ENCODE assay signal across 14 mouse cellular contexts in genomic region chr11:115901338-115902161, GRCm38 (mm10). TPM values are rescaled to one million over a fixed set of nuclear protein-coding genes. Genes with fewer than 3 reads are reported as not detected.
DNase-seq lines count a peak whose midpoint lies in the region; ATAC-seq and TF ChIP-seq lines count a peak whose summit lies in the region.
"Had no signal": no experiment of that assay in that cellular context is flagged by ENCODE, and none has a peak within 500 bp of the region (broad histone marks: within the 10 kb centered on the region; RNA-seq: fewer than 3 reads in every experiment).

No protein-coding gene starts in this region.

- H3ac ChIP-seq in myocyte (ENCODE audit: control insufficient read depth, insufficient read length) = no peak overlapping the region

- H3K9me3 ChIP-seq in heart, embryonic 12.5 days (replicated peaks) = no peaks in the 10 kb centered on the region
- H3K9me3 ChIP-seq in heart, embryonic 15.5 days (replicated peaks) = no peaks in the 10 kb centered on the region
- H3K9me3 ChIP-seq in hindbrain, postnatal 0 days (ENCODE audit: low read length) = no peaks in the 10 kb centered on the region
- H3K9me3 ChIP-seq: midbrain, embryonic 12.5 days had no signal

- H3K9ac ChIP-seq in heart, embryonic 12.5 days = peak overlapping the region; percentile 62
- H3K9ac ChIP-seq in heart, embryonic 15.5 days = peak overlapping the region; percentile 63
- no peak overlapping the region for H3K9ac ChIP-seq in hindbrain, postnatal 0 days (replicated peaks; ENCODE audit: low read length)
- H3K9ac ChIP-seq: midbrain, embryonic 12.5 days had no signal

- TF ChIP-seq POLR2A in bone marrow, adult 2 months (IDR thresholded peaks at IDR 0.05; ENCODE audit: borderline replicate concordance, control insufficient read depth, low read depth, low read length) = peak; percentile 34; the same call in 1 of the 2 replicates
- TF ChIP-seq POLR2A in myocyte (IDR thresholded peaks at IDR 0.05; ENCODE audit: insufficient read length, low read depth) = no peak

- DNase-seq in heart, postnatal 25 days (ENCODE audit: low spot score) = no peak
- no peak for DNase-seq in left cerebral cortex, postnatal 36 days (ENCODE audit: low spot score in 2 of 2)
- DNase-seq in urinary bladder, postnatal 36 days (ENCODE audit: low spot score in 2 of 2) = no peak
- DNase-seq in hindbrain, postnatal 0 days (ENCODE audit: low spot score) = no peak
- DNase-seq: adrenal gland, postnatal 25 days; embryo, embryonic 11 days had no signal

- H3K79me2 ChIP-seq in myocyte (ENCODE audit: control insufficient read depth, insufficient read depth) = no peaks in the 10 kb centered on the region

- H3K4me3 ChIP-seq in heart, embryonic 12.5 days = peak overlapping the region; percentile 39
- H3K4me3 ChIP-seq in bone marrow, adult 2 months (replicated peaks; ENCODE audit: control insufficient read depth, low read depth, low read length) = peak overlapping the region; percentile 70
- H3K4me3 ChIP-seq in heart, embryonic 15.5 days = peak overlapping the region; percentile 54
- H3K4me3 ChIP-seq in myocyte = peak overlapping the region; percentile 29
- H3K4me3 ChIP-seq in hindbrain, postnatal 0 days (ENCODE audit: low read length) = no peak overlapping the region
- H3K4me3 ChIP-seq: midbrain, embryonic 12.5 days had no signal

- TF ChIP-seq CTCF in bone marrow, adult 2 months (IDR thresholded peaks at IDR 0.05; ENCODE audit: control insufficient read depth, insufficient read depth, low read length) = 0 out of 2 replicates have a peak, but pooled peaks have one; percentile 13
- TF ChIP-seq CTCF in hindbrain, postnatal 0 days (IDR thresholded peaks at IDR 0.05; ENCODE audit: low read depth) = no peak

- peak overlapping the region; percentile 96 for H3K27ac ChIP-seq in heart, embryonic 12.5 days (ENCODE audit: poor library complexity, severe bottlenecking)
- peak overlapping the region; percentile 96 for H3K27ac ChIP-seq in bone marrow, adult 2 months (ENCODE audit: control insufficient read depth, insufficient read depth, low read depth, low read length, poor library complexity)
- peak overlapping the region; percentile 99 for H3K27ac ChIP-seq in heart, embryonic 15.5 days
- no peak overlapping the region for H3K27ac ChIP-seq in hindbrain, postnatal 0 days
- H3K27ac ChIP-seq: midbrain, embryonic 12.5 days had no signal

- H3K36me3 ChIP-seq in heart, embryonic 12.5 days = peaks cover 10% of the 10 kb centered on the region
- peaks cover 10% of the 10 kb centered on the region; the same call in 1 of the 2 replicates for H3K36me3 ChIP-seq in heart, embryonic 15.5 days
- no peaks in the 10 kb centered on the region for H3K36me3 ChIP-seq in myocyte (ENCODE audit: control insufficient read depth, insufficient read depth)
- H3K36me3 ChIP-seq in hindbrain, postnatal 0 days (ENCODE audit: insufficient read depth, low read length) = no peaks in the 10 kb centered on the region; the same call in 1 of the 2 replicates

- ATAC-seq in heart, embryonic 12.5 days (ENCODE audit: insufficient number of reproducible peaks, low FRiP score) = no peak; the same call in 1 of the 2 replicates
- ATAC-seq in heart, embryonic 15.5 days (replicated peaks; ENCODE audit: insufficient number of reproducible peaks, insufficient read depth, low FRiP score, low read depth) = no peak
- ATAC-seq in hindbrain, postnatal 0 days = no peak

- H3K27me3 ChIP-seq in heart, embryonic 12.5 days (replicated peaks) = no peaks in the 10 kb centered on the region
- no peaks in the 10 kb centered on the region for H3K27me3 ChIP-seq in heart, embryonic 15.5 days
- H3K27me3 ChIP-seq in myocyte (ENCODE audit: control insufficient read depth, insufficient read depth, insufficient read length) = no peaks in the 10 kb centered on the region
- no peaks in the 10 kb centered on the region for H3K27me3 ChIP-seq in hindbrain, postnatal 0 days (ENCODE audit: insufficient read depth, low read length)
- H3K27me3 ChIP-seq: CH12.LX; midbrain, embryonic 12.5 days had no signal

- H3K4me1 ChIP-seq in heart, embryonic 12.5 days (replicated peaks) = peaks cover 83% of the 10 kb centered on the region
- H3K4me1 ChIP-seq in bone marrow, adult 2 months (ENCODE audit: control insufficient read depth, insufficient read depth, low read length) = peaks cover 20% of the 10 kb centered on the region
- H3K4me1 ChIP-seq in heart, embryonic 15.5 days (replicated peaks) = peaks cover 80% of the 10 kb centered on the region
- no peaks in the 10 kb centered on the region for H3K4me1 ChIP-seq in hindbrain, postnatal 0 days (ENCODE audit: insufficient read depth, low read length)

- 62% methylated on average over 9 of the region's 9 CpGs for WGBS in heart, embryonic 12.5 days
- 20% methylated on average over 9 of the region's 9 CpGs for WGBS in bone marrow, adult 2 months
- WGBS in heart, embryonic 15.5 days = 63% methylated on average over 9 of the region's 9 CpGs
- 85% methylated on average over 9 of the region's 9 CpGs for WGBS in hindbrain, postnatal 0 days

- H3K4me2 ChIP-seq in heart, embryonic 12.5 days = peak overlapping the region; percentile 65
- H3K4me2 ChIP-seq in heart, embryonic 15.5 days = peak overlapping the region; percentile 73
- peak overlapping the region; percentile 76 for H3K4me2 ChIP-seq in myocyte (ENCODE audit: low read depth)
- no peak overlapping the region for H3K4me2 ChIP-seq in hindbrain, postnatal 0 days (ENCODE audit: low read depth, low read length)
- H3K4me2 ChIP-seq: midbrain, embryonic 12.5 days had no signal

- intact Hi-C loops in heart, postnatal 25 days (cut with DNase I) = no loop called here
- intact Hi-C loops in left cerebral cortex, postnatal 36 days (cut with DNase I) = no loop called here

TF ChIP-seq in myocyte, 11 proteins besides CTCF, POLR2A, EP300 and RAD21 (continues in another document):
- TF ChIP-seq MYOG (IDR thresholded peaks at IDR 0.05; ENCODE audit: control insufficient read depth in 1 of 3, insufficient read depth in 1 of 3, insufficient read length in 2 of 3, low read depth in 2 of 3) (no peak), USF1 (IDR thresholded peaks at IDR 0.05; ENCODE audit: low read depth) (no peak), POLR2AphosphoS2 (IDR thresholded peaks at IDR 0.05; ENCODE audit: insufficient read length, low read depth) (peak; percentile 17), MAX (IDR thresholded peaks at IDR 0.05; ENCODE audit: low read depth) (no peak)

RNA-seq across cellular contexts. Expression of gene Smim5, which starts 1.8 kb away (rescaled TPM):
- polyA plus RNA-seq in heart, embryonic 12.5 days (2016; fragmentation: Nextera tagmentation; extraction: Ambion mirVana) = 15.0 and 16.6 TPM in 2 replicates
- 10 to 100 TPM; 19.7 to 20.2 TPM for total RNA-seq in heart, postnatal 25 days (2021)
- 44.8 and 74.9 TPM in 2 replicates for polyA plus RNA-seq in bone marrow, adult 2 months (2011; ENCODE audit: insufficient read depth, insufficient read length, low replicate concordance, missing spikeins)
- 52.1 and 56.3 TPM in 2 replicates for polyA plus RNA-seq in heart, embryonic 15.5 days (2015; fragmentation: Nextera tagmentation; extraction: Ambion mirVana)
- 49.4 TPM for polyA plus RNA-seq in myocyte (2012; fragmentation: generic; extraction: Trizol)
- total RNA-seq in left cerebral cortex, postnatal 36 days (2021) = not detected
- total RNA-seq in hindbrain, postnatal 0 days (2014; rRNA removed) = 2.0 and 2.5 TPM in 2 replicates
- polyA plus RNA-seq in hindbrain, postnatal 0 days (2015; fragmentation: Nextera tagmentation; extraction: Ambion mirVana) = 2.7 and 3.7 TPM in 2 replicates

RNA-seq across cellular contexts. Expression of gene Smim6, which starts 10.3 kb away (rescaled TPM):
- polyA plus RNA-seq in heart, embryonic 12.5 days (2016; fragmentation: Nextera tagmentation; extraction: Ambion mirVana) = 0.77 and 1.8 TPM in 2 replicates
- under 1 TPM in 1 of 2 experiments, not detected in 1; 0.26 TPM for total RNA-seq in heart, postnatal 25 days (2021)
- 4.4 and 13.1 TPM in 2 replicates for polyA plus RNA-seq in bone marrow, adult 2 months (2011; ENCODE audit: insufficient read depth, insufficient read length, low replicate concordance, missing spikeins)
- 3.3 and 5.0 TPM in 2 replicates for polyA plus RNA-seq in heart, embryonic 15.5 days (2015; fragmentation: Nextera tagmentation; extraction: Ambion mirVana)
- polyA plus RNA-seq in myocyte (2012; fragmentation: generic; extraction: Trizol) = 7.8 TPM
- total RNA-seq in left cerebral cortex, postnatal 36 days (2021) = not detected
- not detected in 2 replicates for total RNA-seq in hindbrain, postnatal 0 days (2014; rRNA removed)
- 0.35 and 0.43 TPM in 2 replicates for polyA plus RNA-seq in hindbrain, postnatal 0 days (2015; fragmentation: Nextera tagmentation; extraction: Ambion mirVana)
- total RNA-seq: adrenal gland, postnatal 25 days; heart, adult 18-20 months; layer of hippocampus, postnatal 10 days had no signal

RNA-seq across cellular contexts. Expression of gene Sap30bp, which starts 31.5 kb away (rescaled TPM):
- 29.4 and 32.2 TPM in 2 replicates for polyA plus RNA-seq in heart, embryonic 12.5 days (2016; fragmentation: Nextera tagmentation; extraction: Ambion mirVana)
- total RNA-seq in heart, postnatal 25 days (2021) = 10 to 100 TPM; 14.1 to 17.4 TPM
- 12.8 and 21.7 TPM in 2 replicates for polyA plus RNA-seq in bone marrow, adult 2 months (2011; ENCODE audit: insufficient read depth, insufficient read length, low replicate concordance, missing spikeins)
- 21.4 and 21.9 TPM in 2 replicates for polyA plus RNA-seq in heart, embryonic 15.5 days (2015; fragmentation: Nextera tagmentation; extraction: Ambion mirVana)
- polyA plus RNA-seq in myocyte (2012; fragmentation: generic; extraction: Trizol) = 84.9 TPM
- total RNA-seq in left cerebral cortex, postnatal 36 days (2021) = 10 to 100 TPM; 47.6 to 48.3 TPM
- total RNA-seq in hindbrain, postnatal 0 days (2014; rRNA removed) = 46.4 and 52.8 TPM in 2 replicates
- 39.2 and 42.8 TPM in 2 replicates for polyA plus RNA-seq in hindbrain, postnatal 0 days (2015; fragmentation: Nextera tagmentation; extraction: Ambion mirVana)

RNA-seq across cellular contexts. Expression of gene Recql5, which starts 31.7 kb away (rescaled TPM):
- polyA plus RNA-seq in heart, embryonic 12.5 days (2016; fragmentation: Nextera tagmentation; extraction: Ambion mirVana) = 13.8 and 17.3 TPM in 2 replicates
- 1 to 10 TPM; 7.3 to 8.8 TPM for total RNA-seq in heart, postnatal 25 days (2021)
- 17.4 and 40.9 TPM in 2 replicates for polyA plus RNA-seq in bone marrow, adult 2 months (2011; ENCODE audit: insufficient read depth, insufficient read length, low replicate concordance, missing spikeins)
- 9.1 and 14.7 TPM in 2 replicates for polyA plus RNA-seq in heart, embryonic 15.5 days (2015; fragmentation: Nextera tagmentation; extraction: Ambion mirVana)
- polyA plus RNA-seq in myocyte (2012; fragmentation: generic; extraction: Trizol) = 13.1 TPM
- 10 to 100 TPM; 23.4 to 30.7 TPM for total RNA-seq in left cerebral cortex, postnatal 36 days (2021)
- total RNA-seq in hindbrain, postnatal 0 days (2014; rRNA removed) = 11.4 and 14.3 TPM in 2 replicates
- polyA plus RNA-seq in hindbrain, postnatal 0 days (2015; fragmentation: Nextera tagmentation; extraction: Ambion mirVana) = 7.9 and 9.9 TPM in 2 replicates

RNA-seq across cellular contexts. Expression of gene Myo15b, which starts 43.3 kb away (rescaled TPM):
- polyA plus RNA-seq in heart, embryonic 12.5 days (2016; fragmentation: Nextera tagmentation; extraction: Ambion mirVana) = 0.17 and 0.37 TPM in 2 replicates
- under 1 TPM in 1 of 2 experiments, not detected in 1; 0.08 TPM for total RNA-seq in heart, postnatal 25 days (2021)
- polyA plus RNA-seq in bone marrow, adult 2 months (2011; ENCODE audit: insufficient read depth, insufficient read length, low replicate concordance, missing spikeins) = 0.57 TPM in 1 of 2 replicates, not detected in the other
- 0.16 TPM in 2 replicates for polyA plus RNA-seq in heart, embryonic 15.5 days (2015; fragmentation: Nextera tagmentation; extraction: Ambion mirVana)
- 0.23 TPM for polyA plus RNA-seq in myocyte (2012; fragmentation: generic; extraction: Trizol)
- under 1 TPM; 0.34 to 0.52 TPM for total RNA-seq in left cerebral cortex, postnatal 36 days (2021)
- 0.29 and 0.63 TPM in 2 replicates for total RNA-seq in hindbrain, postnatal 0 days (2014; rRNA removed)
- 0.20 and 0.45 TPM in 2 replicates for polyA plus RNA-seq in hindbrain, postnatal 0 days (2015; fragmentation: Nextera tagmentation; extraction: Ambion mirVana)
- total RNA-seq: heart, adult 18-20 months had no signal
